Mouse (Mus musculus): Measurements from ENCODE around the gene Dapp1.

DNA sequence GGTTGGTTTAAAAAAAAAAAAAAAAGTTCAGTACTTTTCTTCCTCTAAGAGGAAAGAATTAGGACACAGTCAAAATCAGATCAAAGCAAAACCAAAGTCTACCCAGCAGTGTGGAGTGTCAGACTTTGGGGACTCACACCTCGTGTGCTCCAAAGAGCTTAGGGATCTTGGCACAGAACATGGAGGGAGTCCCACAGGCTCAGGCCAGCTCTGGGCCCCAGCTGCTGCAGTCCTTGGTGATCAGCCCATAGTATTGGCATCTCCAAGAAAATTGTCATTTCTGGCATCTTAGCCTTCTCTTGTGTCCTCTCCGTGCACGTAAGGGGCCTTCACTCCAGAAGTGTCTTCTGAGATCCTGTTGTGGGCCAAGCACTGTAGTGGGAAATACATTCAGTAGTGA, 90.3 kb downstream of the Dapp1 start:
- TF ChIP-seq ZNF384 (IDR thresholded peaks at IDR 0.05; ENCODE audit: low read depth, low read length) = no peak
- no peak for TF ChIP-seq ELF1 (IDR thresholded peaks at IDR 0.05; ENCODE audit: low read depth, low read length)
- no peak for TF ChIP-seq BHLHE40 (IDR thresholded peaks at IDR 0.05; ENCODE audit: low read depth, low read length)

All from CH12.LX (cell line).